Mouse (Mus musculus) cerebellum, adult 9-10 months (tissue): ENCODE results near the gene Dnajb4.
"Not testable (repeated sequence)": the region's sequence is repeated elsewhere in the genome, so short reads cannot be mapped to it uniquely, and the experiment has no call there.

Experiments used
- DNase-seq: peaks from one replicate; pipeline ENCODE4 v3.0.0; 2022

The Dnajb4 gene

DNA sequence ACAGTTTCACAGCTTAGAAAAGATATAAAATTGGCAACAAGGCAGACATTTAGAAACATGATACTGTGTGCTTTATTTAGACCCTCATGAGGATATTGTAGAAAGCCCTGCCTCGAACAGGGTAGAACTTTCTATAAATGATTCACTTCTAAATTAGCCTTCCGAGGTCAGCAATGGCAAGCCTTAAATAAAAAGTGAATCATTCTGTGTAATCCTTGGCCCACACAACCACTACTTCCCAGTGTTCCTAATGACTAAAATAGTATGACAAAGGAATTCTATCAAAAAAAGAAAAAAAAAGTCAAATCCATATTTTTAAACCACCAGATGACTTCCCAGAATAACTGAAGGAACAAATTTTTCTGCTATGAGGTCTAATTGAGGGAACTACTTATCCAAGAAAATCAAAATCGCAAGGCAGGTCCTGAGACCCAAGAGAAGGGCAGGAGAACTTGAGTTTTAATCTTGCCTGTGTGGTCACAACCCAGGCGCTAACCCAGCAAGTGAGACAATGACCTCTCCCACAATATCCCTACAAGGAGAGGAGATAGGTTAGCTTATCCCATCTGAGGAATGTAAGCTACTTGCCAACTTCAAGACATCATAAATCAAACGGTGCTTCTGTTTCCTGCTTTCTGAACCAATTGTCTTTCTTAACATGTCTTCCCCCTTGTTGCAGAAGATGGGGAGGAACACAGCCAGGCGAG is 67.0 kb downstream of the Dnajb4 start:
- no peak for DNase-seq

DNA sequence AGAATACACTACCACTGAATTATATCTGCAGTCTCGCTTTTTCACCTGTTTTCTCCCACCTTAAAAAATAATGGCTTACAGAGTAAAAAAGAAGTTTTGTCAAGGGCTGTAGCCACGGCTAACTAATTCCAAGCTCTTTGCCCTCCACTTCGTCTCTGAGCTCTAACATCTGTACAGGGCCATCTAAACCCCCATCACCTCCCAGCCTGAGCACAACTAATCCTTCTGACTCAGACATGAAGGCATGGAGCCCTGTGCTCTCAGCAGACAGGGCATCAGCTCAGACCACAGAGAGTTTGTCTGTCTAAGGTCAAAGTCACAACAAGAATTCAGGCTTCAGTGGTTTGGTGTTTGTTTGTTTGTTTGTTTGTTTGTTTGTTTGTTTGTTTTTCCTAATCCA is 68.0 kb downstream of the Dnajb4 start:
- no peak for DNase-seq

DNA sequence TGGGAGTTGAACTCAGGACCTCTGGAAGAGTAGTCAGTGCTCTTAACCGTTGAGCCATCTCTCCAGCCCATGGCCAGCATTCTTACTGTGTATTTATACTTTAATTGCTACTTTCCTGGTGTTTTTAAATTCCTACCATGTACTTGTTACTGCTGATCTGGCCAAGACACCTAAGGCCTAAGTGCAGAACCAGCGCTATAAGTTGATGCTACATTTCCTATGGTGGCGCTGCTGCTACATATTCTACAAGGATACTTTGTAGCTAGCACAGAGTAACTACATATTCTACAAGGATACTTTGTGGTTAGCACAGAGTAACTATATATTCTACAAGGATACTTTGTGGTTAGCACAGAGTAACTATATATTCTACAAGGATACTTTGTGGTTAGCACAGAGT is 70.8 kb downstream of the Dnajb4 start:
- DNase-seq, result not testable (repeated sequence)

DNA sequence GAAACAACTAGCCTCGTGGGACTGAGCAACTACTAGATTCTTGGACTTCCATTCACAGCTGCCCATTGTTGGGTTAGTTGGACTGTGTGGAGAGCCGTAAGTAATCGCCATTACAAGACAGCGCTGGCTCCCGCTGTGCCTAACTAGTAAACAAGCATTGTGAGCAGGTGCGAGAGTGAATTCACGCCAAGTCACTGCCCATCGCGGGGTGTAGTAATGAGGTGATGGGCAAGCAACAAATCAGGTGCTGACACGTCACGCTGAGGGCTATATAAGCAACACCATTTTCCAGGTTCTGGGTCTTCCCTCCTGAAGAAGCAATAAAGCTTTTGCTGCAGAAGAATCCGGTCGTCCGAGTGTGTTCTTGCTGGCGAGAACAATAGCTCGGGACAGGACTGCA is 74.0 kb downstream of the Dnajb4 start:
- not testable (repeated sequence) for DNase-seq

DNA sequence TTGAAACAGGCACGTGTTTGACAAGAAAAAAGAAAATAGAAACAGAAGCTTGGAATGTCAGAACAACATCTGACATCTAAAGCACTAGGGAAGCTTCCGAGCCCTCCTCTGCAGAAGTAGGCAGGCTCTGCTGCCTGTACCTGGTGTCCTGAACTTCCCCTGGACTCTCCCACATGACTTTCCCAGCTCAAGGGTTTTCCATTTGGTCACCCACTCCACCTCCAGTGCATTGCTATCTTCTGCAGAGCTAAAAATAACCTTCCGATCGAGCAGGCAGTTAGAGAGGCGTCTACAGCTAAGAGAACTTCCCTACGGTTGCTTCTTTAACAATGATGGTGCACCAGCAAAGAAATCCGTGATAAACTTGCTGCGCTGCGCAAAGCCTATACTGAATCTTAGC is 76.5 kb downstream of the Dnajb4 start:
- no peak for DNase-seq

DNA sequence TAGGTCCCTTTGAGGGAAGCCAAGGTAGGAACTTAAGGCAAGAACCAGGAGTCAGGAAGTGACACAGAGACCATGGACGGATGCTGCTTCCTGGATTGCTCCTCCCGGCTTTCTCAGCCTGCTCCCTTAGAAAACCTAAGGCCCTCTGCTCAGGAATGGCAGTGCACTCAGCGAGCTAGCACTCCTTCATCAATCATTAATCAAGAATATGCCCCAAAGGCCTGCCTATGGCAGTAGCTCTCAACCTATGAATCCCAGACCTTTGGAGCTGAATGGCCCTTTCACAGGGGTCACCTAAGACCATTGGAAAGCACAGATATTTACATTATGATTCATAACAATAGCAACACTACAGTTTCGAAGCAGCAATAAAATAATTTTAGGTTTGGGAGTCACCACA is 79.1 kb downstream of the Dnajb4 start:
- DNase-seq, result no peak

DNA sequence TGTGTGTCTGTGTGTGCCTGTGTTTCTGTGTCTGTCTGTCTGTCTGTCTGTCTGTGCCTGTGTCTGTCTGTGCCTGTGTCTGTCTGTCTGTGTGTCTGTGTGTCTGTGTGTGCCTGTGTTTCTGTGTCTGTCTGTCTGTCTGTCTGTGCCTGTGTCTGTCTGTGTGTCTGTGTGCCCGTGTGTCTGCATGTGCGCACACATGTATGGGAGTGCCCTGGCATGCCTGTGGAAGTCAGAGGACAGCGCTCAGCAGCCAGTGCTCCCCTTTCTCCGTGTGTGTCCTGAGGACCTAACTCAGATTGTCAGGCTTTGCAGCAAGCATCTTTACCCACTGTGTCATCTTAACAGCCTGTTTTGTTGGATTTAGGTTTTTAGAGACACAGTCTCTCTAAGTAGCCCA is 80.7 kb downstream of the Dnajb4 start:
- DNase-seq, result not testable (repeated sequence)

DNA sequence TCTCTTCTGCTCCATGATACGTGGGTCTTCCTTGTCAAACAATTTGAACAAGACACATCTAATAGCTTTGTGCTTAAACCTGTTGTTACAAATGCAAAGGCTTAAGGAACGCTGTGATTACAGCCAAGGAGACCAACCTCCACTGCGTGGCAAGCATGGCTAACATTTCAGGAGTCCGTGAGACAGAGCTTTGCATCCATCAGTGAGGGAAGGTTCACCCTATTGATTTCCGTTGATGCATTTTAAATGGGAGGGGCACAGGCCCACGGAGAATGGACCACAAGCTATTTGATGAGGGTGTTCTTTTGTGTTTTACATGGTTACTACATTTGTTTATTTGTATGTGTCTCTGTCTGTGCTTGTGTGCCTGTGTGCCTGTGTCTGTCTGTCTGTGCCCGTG is 81.5 kb downstream of the Dnajb4 start:
- no peak for DNase-seq
